Mouse (Mus musculus): ENCODE measurements around the gene Ppp1r7. TPM values are rescaled to one million over a fixed set of nuclear protein-coding genes. Genes with fewer than 3 reads are reported as not detected.
"Not testable (repeated sequence)": the region's sequence is repeated elsewhere in the genome, so short reads cannot be mapped to it uniquely, and the experiment has no call there.

Gene Ppp1r7
- 71.1 and 76.5 TPM in 2 replicates for polyA plus RNA-seq (2015; fragmentation: Nextera tagmentation; extraction: Ambion mirVana)

- Histone ChIP-seq H3K27ac (peak within 1 kb of the TSS; percentile 59), H3K9me3 (replicated peaks) (no peaks in the 10 kb centered on the region), H3K27me3 (no peaks in the 10 kb centered on the region), H3K4me1 (peaks cover 24% of the 10 kb centered on the region), H3K36me3 (ENCODE audit: poor library complexity, severe bottlenecking) (peaks cover 16% of the 10 kb centered on the region), H3K9ac (peak within 1 kb of the TSS; percentile 88), H3K4me3 (peak within 1 kb of the TSS; percentile 96), H3K4me2 (peak within 1 kb of the TSS; percentile 83)
- under 1% methylated on average over 63 of the region's 63 CpGs for WGBS
- peak; percentile 95 for ATAC-seq
These were observed at the start of gene Ppp1r7, which contains the start of gene Pask for GRCm38 (mm10) chr1:93342648-93343503. TSS of gene Ppp1r7 (plus strand) at chr1:93342854. TSS of gene Pask (minus strand) at chr1:93343482.

- ATAC-seq; H3K9me3 ChIP-seq (replicated peaks); H3K4me1 ChIP-seq; H3K4me2 ChIP-seq; H3K4me3 ChIP-seq; H3K27me3 ChIP-seq; H3K9ac ChIP-seq; H3K27ac ChIP-seq: not testable (repeated sequence)
- H3K36me3 ChIP-seq (ENCODE audit: poor library complexity, severe bottlenecking), result peaks cover 39% of the 10 kb centered on the region
- WGBS, result 89% methylated on average over 3 of the region's 3 CpGs
These were observed 48.2 kb upstream of the Ppp1r7 start for GRCm38 (mm10) chr1:93294491-93294890.

DNA sequence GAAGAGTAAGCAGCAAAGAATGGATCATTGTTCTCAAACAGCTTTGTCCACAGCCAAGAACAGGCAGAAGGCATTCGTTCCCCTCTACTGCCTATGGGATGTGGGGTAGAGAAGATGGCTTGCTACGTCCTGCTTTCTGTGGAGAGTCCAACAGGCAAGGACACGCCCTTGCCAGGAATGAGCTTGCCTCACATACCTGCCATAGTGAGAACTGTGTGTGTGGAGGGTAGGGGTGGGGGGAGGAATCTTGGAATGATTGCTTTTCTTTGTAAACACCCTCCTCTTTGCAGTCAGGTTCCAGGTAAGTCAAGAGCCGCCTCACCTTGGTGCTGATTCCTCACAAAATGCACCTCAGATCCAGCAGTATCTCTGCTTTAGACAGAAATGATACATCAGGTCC, 42.9 kb upstream of the Ppp1r7 start:
- no peaks in the 10 kb centered on the region for H3K27me3 ChIP-seq
- no peak overlapping the region for H3K9ac ChIP-seq
- peaks cover 7% of the 10 kb centered on the region for H3K4me1 ChIP-seq
- no peak overlapping the region for H3K4me3 ChIP-seq
- peaks cover 91% of the 10 kb centered on the region for H3K36me3 ChIP-seq (ENCODE audit: poor library complexity, severe bottlenecking)
- no peak overlapping the region for H3K4me2 ChIP-seq
- WGBS, result 87% methylated on average over 4 of the region's 4 CpGs
- no peak for ATAC-seq
- no peaks in the 10 kb centered on the region for H3K9me3 ChIP-seq (replicated peaks)
- no peak overlapping the region for H3K27ac ChIP-seq

DNA sequence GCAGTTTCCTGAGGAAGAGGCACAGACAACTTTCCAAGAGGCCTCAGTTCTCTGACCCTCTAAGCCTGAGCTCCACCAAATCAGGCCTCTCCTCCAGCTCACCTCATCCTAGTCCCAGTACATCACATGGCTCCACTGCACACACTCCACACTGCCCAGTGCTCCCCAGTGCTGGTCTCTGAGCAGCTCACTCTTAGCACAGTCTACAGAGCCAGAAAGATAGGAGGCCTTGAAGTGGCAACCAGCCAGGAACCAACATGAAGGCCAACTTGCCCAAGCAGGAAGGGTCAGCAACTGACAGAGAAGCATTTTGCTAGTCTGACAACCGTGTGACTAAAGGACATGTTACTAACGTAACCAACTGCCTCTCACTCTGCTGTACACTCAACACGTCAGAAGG, 42.1 kb upstream of the Ppp1r7 start:
- Histone ChIP-seq H3K4me2 (no peak overlapping the region), H3K9ac (no peak overlapping the region), H3K27me3 (no peaks in the 10 kb centered on the region), H3K9me3 (replicated peaks) (no peaks in the 10 kb centered on the region), H3K36me3 (ENCODE audit: poor library complexity, severe bottlenecking) (peaks cover 89% of the 10 kb centered on the region), H3K4me1 (peaks cover 12% of the 10 kb centered on the region), H3K4me3 (no peak overlapping the region), H3K27ac (no peak overlapping the region)
- 92% methylated on average over 3 of the region's 3 CpGs for WGBS
- ATAC-seq, result no peak

GRCm38 (mm10) chr1:93305581-93306337, 36.9 kb upstream of the Ppp1r7 start, which contains the start of gene Mterf4:
TSS of gene Mterf4 (minus strand) at chr1:93305915.
- 0 out of 2 replicates have a peak within 1 kb of the TSS, but pooled peaks have one; percentile 21 for H3K27ac ChIP-seq
- H3K9ac ChIP-seq, result peak within 1 kb of the TSS; percentile 77
- peak within 1 kb of the TSS; percentile 68 for H3K4me3 ChIP-seq
- peak; percentile 97 for ATAC-seq
- peak within 1 kb of the TSS; percentile 69 for H3K4me2 ChIP-seq
- H3K4me1 ChIP-seq, result peaks cover 12% of the 10 kb centered on the region
- 9% methylated on average over 36 of the region's 36 CpGs for WGBS
- peaks cover 52% of the 10 kb centered on the region for H3K36me3 ChIP-seq (ENCODE audit: poor library complexity, severe bottlenecking)
- no peaks in the 10 kb centered on the region for H3K9me3 ChIP-seq (replicated peaks)
- no peaks in the 10 kb centered on the region for H3K27me3 ChIP-seq

GRCm38 (mm10) chr1:93323973-93324372, 18.7 kb upstream of the Ppp1r7 start:
- H3K9me3 ChIP-seq (replicated peaks), result no peaks in the 10 kb centered on the region
- ATAC-seq, result no peak
- WGBS, result 93% methylated on average over 6 of the region's 6 CpGs
- H3K36me3 ChIP-seq (ENCODE audit: poor library complexity, severe bottlenecking), result peaks cover 91% of the 10 kb centered on the region
- no peak overlapping the region for H3K9ac ChIP-seq
- no peaks in the 10 kb centered on the region for H3K27me3 ChIP-seq
- no peak overlapping the region for H3K4me2 ChIP-seq
- H3K4me1 ChIP-seq, result no peaks in the 10 kb centered on the region
- H3K4me3 ChIP-seq, result no peak overlapping the region
- no peak overlapping the region for H3K27ac ChIP-seq

GRCm38 (mm10) chr1:93326446-93326845, 16.2 kb upstream of the Ppp1r7 start:
- Histone ChIP-seq H3K9ac (no peak overlapping the region), H3K4me1 (no peaks in the 10 kb centered on the region), H3K36me3 (ENCODE audit: poor library complexity, severe bottlenecking) (peaks cover 89% of the 10 kb centered on the region), H3K4me2 (no peak overlapping the region), H3K27me3 (no peaks in the 10 kb centered on the region), H3K27ac (no peak overlapping the region), H3K9me3 (replicated peaks) (no peaks in the 10 kb centered on the region), H3K4me3 (no peak overlapping the region)
- WGBS, result 91% methylated on average over 3 of the region's 3 CpGs
- no peak for ATAC-seq

DNA sequence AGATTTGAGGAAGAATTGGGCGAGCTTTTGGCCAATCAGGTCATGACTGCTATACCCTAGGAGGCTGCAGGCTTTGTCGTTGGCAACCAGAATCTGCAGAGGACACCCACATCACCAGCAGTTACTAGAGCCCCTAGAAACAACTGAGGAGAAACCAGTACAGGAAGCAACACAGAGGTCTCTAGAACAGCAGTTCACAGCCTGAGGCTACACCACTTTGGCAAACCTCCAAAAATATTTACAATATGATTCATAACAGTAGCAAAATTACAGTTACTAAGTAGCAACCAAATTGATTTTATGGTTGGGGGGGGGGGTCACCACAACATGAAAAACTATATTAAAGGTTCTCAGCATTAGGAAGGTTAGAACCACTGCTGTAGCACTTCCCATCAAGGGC, 8.0 kb upstream of the Ppp1r7 start:
- H3K9ac ChIP-seq, result no peak overlapping the region
- H3K27me3 ChIP-seq, result no peaks in the 10 kb centered on the region
- H3K4me2 ChIP-seq, result no peak overlapping the region
- peaks cover 64% of the 10 kb centered on the region for H3K36me3 ChIP-seq (ENCODE audit: poor library complexity, severe bottlenecking)
- no peak overlapping the region for H3K4me3 ChIP-seq
- no peaks in the 10 kb centered on the region for H3K9me3 ChIP-seq (replicated peaks)
- H3K27ac ChIP-seq, result no peak overlapping the region
- 83% methylated on average over 2 of the region's 2 CpGs for WGBS
- no peaks in the 10 kb centered on the region for H3K4me1 ChIP-seq
- ATAC-seq, result no peak

DNA sequence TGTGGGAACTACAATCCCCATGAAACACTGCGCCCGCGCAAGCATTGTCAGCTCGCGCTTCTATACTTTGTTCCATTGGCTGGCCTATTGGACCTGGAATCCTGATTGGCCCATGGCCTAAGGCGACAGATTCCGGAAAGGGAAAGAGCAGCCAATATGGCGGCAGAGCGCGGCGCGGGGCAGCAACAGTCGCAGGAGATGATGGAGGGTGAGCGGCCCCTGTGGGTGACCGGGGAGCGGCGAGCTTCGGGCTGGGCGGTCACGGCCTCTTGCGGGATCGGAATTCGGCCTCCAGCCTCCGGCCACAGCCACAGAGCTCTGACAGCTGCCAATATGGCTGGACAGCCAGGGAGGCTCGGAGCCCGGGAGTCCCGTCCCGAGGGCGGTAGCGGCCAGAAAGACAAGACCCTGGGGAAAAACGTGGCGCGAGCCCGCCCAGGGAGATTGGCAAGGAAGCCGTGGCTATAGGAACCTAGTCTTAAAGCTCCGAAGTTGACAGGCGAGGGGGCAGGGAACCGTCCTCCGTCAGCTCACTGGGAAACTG, 922 bp downstream of the Ppp1r7 start:
- Histone ChIP-seq H3K4me1 (peaks cover 24% of the 10 kb centered on the region), H3K27me3 (no peaks in the 10 kb centered on the region), H3K36me3 (ENCODE audit: poor library complexity, severe bottlenecking) (peaks cover 23% of the 10 kb centered on the region), H3K9me3 (replicated peaks) (no peaks in the 10 kb centered on the region), H3K4me2 (peak overlapping the region; percentile 83), H3K27ac (0 out of 2 replicates have a peak overlapping the region, but pooled peaks have one; percentile 31), H3K9ac (peak overlapping the region; percentile 88), H3K4me3 (peak overlapping the region; percentile 96)
- peak; percentile 98 for ATAC-seq
- WGBS, result under 1% methylated on average over 39 of the region's 39 CpGs

DNA sequence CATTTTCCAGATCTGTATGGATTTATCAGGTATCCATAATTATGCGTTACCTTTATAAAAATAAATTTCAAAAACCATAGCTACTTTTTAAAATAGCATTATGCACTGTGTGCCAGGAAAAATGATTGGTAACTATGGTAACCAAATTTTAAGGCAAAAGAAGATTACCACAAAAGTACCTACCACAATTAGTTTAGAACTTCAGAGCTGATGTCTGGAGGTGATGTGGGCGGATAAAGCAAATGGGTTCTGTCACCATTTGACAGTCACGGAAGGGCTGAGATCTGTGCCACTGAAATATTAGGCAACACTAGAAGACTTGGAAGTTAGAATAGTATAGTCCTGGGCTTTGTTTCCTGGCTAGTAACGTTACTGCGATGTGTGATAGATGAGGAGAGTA, 4.5 kb downstream of the Ppp1r7 start:
- H3K4me1 ChIP-seq, result peaks cover 11% of the 10 kb centered on the region
- peaks cover 53% of the 10 kb centered on the region for H3K36me3 ChIP-seq (ENCODE audit: poor library complexity, severe bottlenecking)
- WGBS, result 96% methylated on average over 5 of the region's 5 CpGs
- no peaks in the 10 kb centered on the region for H3K27me3 ChIP-seq
- no peak for ATAC-seq
- no peak overlapping the region for H3K9ac ChIP-seq
- no peak overlapping the region for H3K4me3 ChIP-seq
- H3K4me2 ChIP-seq, result no peak overlapping the region
- H3K9me3 ChIP-seq (replicated peaks), result no peaks in the 10 kb centered on the region
- H3K27ac ChIP-seq, result no peak overlapping the region

- Histone ChIP-seq H3K27ac (no peak overlapping the region), H3K27me3 (no peaks in the 10 kb centered on the region), H3K36me3 (ENCODE audit: poor library complexity, severe bottlenecking) (peaks cover 79% of the 10 kb centered on the region), H3K9ac (no peak overlapping the region), H3K4me2 (no peak overlapping the region), H3K4me3 (no peak overlapping the region), H3K4me1 (peaks cover 4% of the 10 kb centered on the region), H3K9me3 (replicated peaks) (no peaks in the 10 kb centered on the region)
- no peak for ATAC-seq
- 77% methylated on average over 4 of the region's 4 CpGs for WGBS
These were observed 7.0 kb downstream of the Ppp1r7 start for GRCm38 (mm10) chr1:93349701-93350100.

DNA sequence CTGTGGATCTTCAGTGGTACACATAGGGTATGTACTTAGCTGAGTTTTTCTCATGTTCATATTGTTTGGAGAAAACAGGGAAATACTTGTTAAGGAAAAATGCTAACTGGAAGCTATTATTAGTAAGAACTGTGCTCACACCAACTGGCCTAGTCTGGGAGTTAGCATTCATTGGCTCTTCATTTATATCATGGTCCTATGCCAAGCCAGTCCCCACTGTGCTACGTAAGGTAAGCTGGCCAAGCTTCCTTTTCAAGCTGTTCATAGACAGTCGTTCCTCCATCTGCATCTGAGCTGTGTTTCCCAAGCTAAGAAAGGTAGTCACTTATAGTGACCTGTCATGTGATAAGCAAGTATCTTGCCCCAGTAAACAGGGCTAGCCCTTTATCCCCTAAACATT, 10.1 kb downstream of the Ppp1r7 start:
- H3K9me3 ChIP-seq (replicated peaks), result no peaks in the 10 kb centered on the region
- H3K4me1 ChIP-seq, result no peaks in the 10 kb centered on the region
- peaks cover 93% of the 10 kb centered on the region for H3K36me3 ChIP-seq (ENCODE audit: poor library complexity, severe bottlenecking)
- no peak overlapping the region for H3K4me2 ChIP-seq
- H3K27ac ChIP-seq, result no peak overlapping the region
- no peak overlapping the region for H3K9ac ChIP-seq
- 95% methylated on average over 2 of the region's 2 CpGs for WGBS
- ATAC-seq, result no peak
- H3K4me3 ChIP-seq, result no peak overlapping the region
- H3K27me3 ChIP-seq, result no peaks in the 10 kb centered on the region
